Mouse (Mus musculus) neural tube, embryonic 15.5 days (tissue): ENCODE results near the gene Mxi1. TPM values are rescaled to one million over a fixed set of nuclear protein-coding genes. Genes with fewer than 3 reads are reported as not detected.

Source experiments
- ATAC-seq: fragments of 200-750 bp; cut with Nextera tagmentation; 2 replicates; pipeline ENCODE4 v1.8.0; 2017; ENCODE audit warnings: mild to moderate bottlenecking, moderate TSS enrichment, moderate library complexity; ENCODE audit not compliant: low FRiP score
- H3K27ac ChIP-seq: fragments of 300-500 bp; sonication (generic); replicated peaks from 2 replicates; pipeline ENCODE4 v1.5.1; 2015; ENCODE audit warnings: mild to moderate bottlenecking, inconsistent platforms
- H3K27me3 ChIP-seq: fragments of 300-500 bp; sonication (generic); replicated peaks from 2 replicates; pipeline ENCODE4 v1.6.1; 2015; ENCODE audit warnings: inconsistent platforms
- H3K36me3 ChIP-seq: fragments of 300-500 bp; sonication (generic); 2 replicates; pipeline ENCODE4 v1.6.1; 2015; ENCODE audit warnings: inconsistent platforms
- H3K4me1 ChIP-seq: fragments of 300-500 bp; sonication (generic); 2 replicates; pipeline ENCODE4 v1.6.1; 2015; ENCODE audit warnings: inconsistent platforms
- H3K4me2 ChIP-seq: fragments of 300-500 bp; sonication (generic); 2 replicates; pipeline ENCODE4 v1.6.1; 2015; ENCODE audit warnings: inconsistent platforms, mild to moderate bottlenecking, moderate library complexity
- H3K4me3 ChIP-seq: fragments of 300-500 bp; sonication (generic); replicated peaks from 2 replicates; pipeline ENCODE4 v1.5.1; 2015; ENCODE audit warnings: mild to moderate bottlenecking, inconsistent platforms
- H3K9ac ChIP-seq: fragments of 300-500 bp; sonication (generic); replicated peaks from 2 replicates; pipeline ENCODE4 v1.6.1; 2015; ENCODE audit warnings: mild to moderate bottlenecking, inconsistent platforms
- H3K9me3 ChIP-seq: fragments of 300-500 bp; sonication (generic); replicated peaks from 2 replicates; pipeline ENCODE4 v1.6.1; 2016; ENCODE audit warnings: inconsistent platforms
- WGBS: fragments of 180-500 bp; shearing (Covaris S2); methylation state at CpG from one replicate; pipeline ENCODE4 v1.1.7; 2015; ENCODE audit warnings: mixed read lengths; 5-methylcytosine and 5-hydroxymethylcytosine counted together
- polyA plus RNA-seq: library from polyadenylated mRNA; unstranded; fragments of >200 nt; fragmentation: Nextera tagmentation; extraction: Ambion mirVana; gene quantifications from 2 replicates; pipeline ENCODE4 v1.2.1, GENCODE M21; 2015

Gene Mxi1
- polyA plus RNA-seq, 1 experiment from 2014 or later = 40.0 TPM

DNA sequence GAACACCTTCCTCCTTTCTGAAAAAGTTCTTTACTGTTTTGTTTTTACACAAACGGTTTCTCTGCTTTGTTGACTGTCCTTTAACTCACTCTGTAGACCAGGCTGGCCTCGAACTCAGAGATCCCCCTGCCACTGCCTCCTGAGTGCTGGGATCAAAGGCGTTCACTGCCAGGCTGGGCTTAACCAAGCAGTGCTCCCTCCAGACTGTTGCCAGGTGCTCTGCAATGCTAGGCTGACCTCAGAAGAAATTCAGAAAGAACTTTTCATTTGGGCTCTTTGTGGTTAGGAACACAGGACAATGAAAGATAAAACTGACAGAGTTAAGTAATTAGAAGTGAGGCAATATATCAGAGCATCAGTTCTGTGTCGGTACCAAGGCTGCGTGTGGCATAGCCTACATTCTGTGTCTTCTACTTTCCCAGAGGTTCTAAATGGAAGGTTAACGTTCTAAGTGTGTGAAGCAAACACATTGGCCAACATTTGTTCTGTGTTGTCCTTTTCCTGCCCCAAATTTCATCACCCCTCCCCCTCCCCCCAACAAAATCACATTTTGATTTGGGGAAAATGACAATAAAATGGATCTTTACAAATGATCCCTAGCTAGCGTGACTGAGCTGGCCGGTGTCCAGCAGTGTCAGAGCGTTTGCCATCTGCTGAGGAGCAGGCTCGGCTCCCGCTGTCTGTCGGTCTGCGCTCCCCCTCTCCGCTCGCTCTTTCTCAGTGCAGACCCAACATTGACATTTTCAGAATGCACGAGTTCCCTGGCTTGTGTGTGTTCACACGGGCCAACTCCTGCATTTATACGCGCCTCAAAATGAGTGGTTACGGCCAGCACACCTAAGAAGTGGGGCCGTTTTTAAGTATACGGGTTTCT, 49.1 kb downstream of the Mxi1 start:
- Histone ChIP-seq H3K4me2 (peak overlapping the region; percentile 47), H3K4me3 (peak overlapping the region; percentile 4; the same call in 1 of the 2 replicates), H3K9ac (0 out of 2 replicates have a peak overlapping the region, but pooled peaks have one; percentile 11), H3K36me3 (no peaks in the 10 kb centered on the region), H3K4me1 (peaks cover 19% of the 10 kb centered on the region), H3K27me3 (no peaks in the 10 kb centered on the region), H3K9me3 (no peaks in the 10 kb centered on the region), H3K27ac (peak overlapping the region; percentile 77)
- ATAC-seq = peak; percentile 54
- 36% methylated on average over 22 of the region's 22 CpGs for WGBS

DNA sequence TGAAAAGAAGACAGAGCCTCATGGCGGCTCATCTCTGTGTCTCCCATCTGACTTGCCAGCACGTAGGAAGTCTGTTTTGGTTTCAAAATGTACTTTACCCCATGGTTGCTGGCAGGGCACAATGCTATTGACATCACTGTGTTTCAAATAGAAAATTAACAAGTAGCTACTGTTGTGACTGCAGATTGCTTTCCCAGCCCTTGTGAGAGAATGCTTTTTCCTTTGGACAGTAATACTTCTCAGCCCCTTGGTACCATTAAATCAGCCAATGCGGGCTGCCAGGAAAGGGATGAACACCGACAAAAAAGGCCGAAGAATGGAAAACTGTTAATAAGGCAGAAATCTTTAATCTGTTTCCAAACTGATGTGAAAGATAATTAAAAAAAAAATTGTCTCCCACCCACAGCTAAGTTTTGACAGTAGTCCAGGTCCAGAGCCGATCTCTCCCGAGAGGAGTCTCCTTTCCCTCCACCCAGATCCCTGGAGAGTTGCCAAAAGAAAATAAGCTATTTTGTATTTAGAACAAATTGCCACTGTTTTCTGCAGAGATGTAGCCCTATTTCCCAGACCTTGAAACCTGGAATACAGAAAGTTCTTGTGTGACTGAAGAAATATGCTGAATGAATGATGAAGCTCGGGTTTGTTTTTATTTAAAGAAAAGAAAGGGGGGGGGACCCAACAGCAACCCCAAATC, 50.1 kb downstream of the Mxi1 start:
- H3K27me3 ChIP-seq = no peaks in the 10 kb centered on the region
- no peak for ATAC-seq
- no peaks in the 10 kb centered on the region for H3K36me3 ChIP-seq
- peak overlapping the region; percentile 47 for H3K4me2 ChIP-seq
- no peak overlapping the region for H3K4me3 ChIP-seq
- H3K9ac ChIP-seq = no peak overlapping the region
- H3K27ac ChIP-seq = peak overlapping the region; percentile 77
- WGBS = 39% methylated on average over 8 of the region's 8 CpGs
- H3K9me3 ChIP-seq = no peaks in the 10 kb centered on the region
- peaks cover 25% of the 10 kb centered on the region for H3K4me1 ChIP-seq

DNA sequence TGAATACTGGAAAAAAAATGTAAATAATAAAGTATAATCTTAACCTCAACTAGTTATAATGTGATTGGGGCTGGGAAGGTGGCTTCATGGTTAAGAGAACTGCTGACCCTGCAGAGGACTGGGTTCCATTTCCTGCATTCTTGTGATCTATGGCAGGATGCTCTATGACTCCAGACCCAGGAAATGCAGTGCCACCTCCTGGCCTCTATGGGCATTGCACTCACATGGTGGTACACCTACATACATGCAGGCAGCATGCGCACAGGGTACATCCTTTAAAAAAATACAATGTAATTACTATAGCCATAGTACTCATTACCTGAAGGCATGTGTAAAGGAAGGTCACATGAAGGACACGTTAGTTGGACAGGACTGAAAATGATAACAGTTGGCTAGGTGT, 52.6 kb downstream of the Mxi1 start:
- Histone ChIP-seq H3K36me3 (no peaks in the 10 kb centered on the region), H3K27ac (no peak overlapping the region), H3K4me3 (no peak overlapping the region), H3K9me3 (no peaks in the 10 kb centered on the region), H3K27me3 (no peaks in the 10 kb centered on the region), H3K9ac (no peak overlapping the region), H3K4me2 (no peak overlapping the region), H3K4me1 (peaks cover 40% of the 10 kb centered on the region)
- no peak for ATAC-seq
- 49% methylated on average over 2 of the region's 2 CpGs for WGBS

DNA sequence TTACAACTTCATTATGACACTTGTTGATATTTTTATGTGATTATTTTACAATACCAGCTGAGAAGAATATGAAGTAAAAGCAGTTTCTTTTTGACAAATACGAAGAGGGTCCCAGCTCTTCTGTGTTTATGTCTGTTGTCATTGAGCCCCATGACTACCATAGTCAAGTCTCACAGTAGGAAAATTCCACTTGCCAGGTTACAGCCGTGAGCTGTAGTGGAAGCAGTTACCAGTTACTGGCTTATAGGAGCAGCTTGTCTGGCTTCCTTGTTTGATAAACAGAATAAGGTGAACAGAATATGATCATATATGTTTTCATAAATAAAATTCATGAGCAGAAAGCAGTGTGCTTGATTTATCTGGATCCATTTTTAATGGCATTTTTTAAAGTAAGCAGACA, 54.2 kb downstream of the Mxi1 start:
- no peak overlapping the region for H3K27ac ChIP-seq
- H3K27me3 ChIP-seq = no peaks in the 10 kb centered on the region
- WGBS = 52% methylated on average over 2 of the region's 2 CpGs
- peaks cover 41% of the 10 kb centered on the region for H3K4me1 ChIP-seq
- H3K36me3 ChIP-seq = no peaks in the 10 kb centered on the region
- H3K9ac ChIP-seq = no peak overlapping the region
- H3K4me2 ChIP-seq = no peak overlapping the region
- no peak overlapping the region for H3K4me3 ChIP-seq
- no peak for ATAC-seq
- H3K9me3 ChIP-seq = no peaks in the 10 kb centered on the region

DNA sequence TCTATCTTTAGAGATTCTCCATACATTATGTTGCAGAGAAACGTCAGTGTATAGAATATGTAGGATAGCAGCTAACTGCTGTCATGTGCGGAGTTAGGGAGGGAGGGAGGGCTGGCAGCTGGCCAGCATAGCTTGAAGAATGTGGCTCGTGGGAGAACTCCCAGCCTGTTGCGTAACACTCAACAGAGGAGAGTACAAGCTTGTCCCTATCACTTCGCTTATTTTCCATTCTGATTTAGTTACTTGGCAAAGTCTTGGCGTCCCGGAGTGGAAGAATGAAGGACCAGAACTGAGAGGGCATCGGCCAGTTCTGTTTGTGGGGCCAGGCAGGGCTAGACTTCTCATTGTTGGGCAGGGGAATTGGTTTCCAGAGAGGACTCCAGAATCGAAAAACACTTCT, 54.6 kb downstream of the Mxi1 start:
- H3K27ac ChIP-seq = peak overlapping the region; percentile 52
- no peaks in the 10 kb centered on the region for H3K36me3 ChIP-seq
- no peaks in the 10 kb centered on the region for H3K27me3 ChIP-seq
- H3K9me3 ChIP-seq = no peaks in the 10 kb centered on the region
- peaks cover 38% of the 10 kb centered on the region for H3K4me1 ChIP-seq
- peak overlapping the region; percentile 28 for H3K4me2 ChIP-seq
- peak; percentile 32; the same call in 1 of the 2 replicates for ATAC-seq
- no peak overlapping the region for H3K4me3 ChIP-seq
- 26% methylated on average over 9 of the region's 9 CpGs for WGBS
- H3K9ac ChIP-seq = no peak overlapping the region

DNA sequence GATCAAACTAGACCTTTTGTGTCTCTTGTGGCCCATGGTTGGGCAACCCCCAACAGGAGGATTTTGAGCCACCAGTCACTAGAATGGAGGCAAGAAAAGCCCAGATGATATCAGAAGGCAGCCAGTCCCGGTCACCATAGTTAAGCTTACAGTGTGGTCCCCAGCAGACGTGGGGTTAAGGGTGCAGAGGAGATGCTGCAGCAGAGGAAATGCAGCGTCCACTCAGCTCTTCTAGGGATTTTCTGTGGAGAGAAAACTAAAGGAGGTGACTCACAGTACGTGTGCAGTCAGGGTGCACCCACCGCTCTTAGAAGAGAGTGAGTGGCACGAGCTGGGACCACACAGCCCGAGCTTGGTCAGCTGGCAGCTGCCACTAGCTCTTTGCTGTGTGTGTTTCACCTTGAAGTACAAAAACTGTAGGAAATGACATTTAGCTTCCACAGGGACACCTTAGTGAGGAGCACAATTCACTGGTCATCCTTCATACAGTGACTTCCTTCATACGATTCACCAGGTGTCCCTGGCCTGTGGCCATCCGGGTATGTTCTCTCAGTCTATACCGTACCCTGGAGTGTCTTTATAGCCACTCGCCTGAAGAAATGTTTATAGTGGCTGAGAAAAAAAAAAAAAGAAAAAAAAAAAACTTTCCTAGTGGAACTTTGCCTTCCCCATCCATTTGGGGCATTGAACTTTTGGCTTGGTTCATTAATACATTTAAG, 55.9 kb downstream of the Mxi1 start:
- Histone ChIP-seq H3K27ac (no peak overlapping the region), H3K4me3 (no peak overlapping the region), H3K36me3 (0 out of 2 replicates have a peak, but pooled peaks cover under 1% of the 10 kb centered on the region), H3K4me2 (no peak overlapping the region; the same call in 1 of the 2 replicates), H3K9ac (no peak overlapping the region), H3K9me3 (no peaks in the 10 kb centered on the region), H3K4me1 (peaks cover 28% of the 10 kb centered on the region), H3K27me3 (no peaks in the 10 kb centered on the region)
- ATAC-seq = no peak
- WGBS = 64% methylated on average over 11 of the region's 11 CpGs

DNA sequence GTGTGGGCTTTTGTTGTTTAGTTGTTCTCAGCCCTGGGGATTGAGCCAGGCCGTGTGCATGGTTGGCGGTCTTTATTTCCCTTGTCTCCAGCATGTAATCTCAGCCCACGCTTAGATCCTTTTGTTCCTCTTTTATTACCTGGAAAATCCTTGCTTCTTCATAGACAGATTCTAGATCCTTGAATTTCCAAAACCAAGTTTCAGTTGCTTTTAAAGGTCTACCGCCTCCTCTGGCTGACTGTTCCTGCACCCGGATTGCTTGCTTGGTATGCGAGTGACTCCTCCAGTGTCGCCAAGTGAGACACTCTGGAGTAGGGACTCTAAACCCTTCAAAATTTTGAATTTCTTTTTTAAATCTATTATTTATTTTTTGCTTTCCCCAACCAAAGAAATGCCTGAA, 56.6 kb downstream of the Mxi1 start:
- Histone ChIP-seq H3K27me3 (no peaks in the 10 kb centered on the region), H3K9me3 (no peaks in the 10 kb centered on the region), H3K36me3 (0 out of 2 replicates have a peak, but pooled peaks cover 5% of the 10 kb centered on the region), H3K4me1 (peaks cover 28% of the 10 kb centered on the region), H3K9ac (no peak overlapping the region), H3K27ac (no peak overlapping the region), H3K4me3 (no peak overlapping the region), H3K4me2 (no peak overlapping the region)
- 54% methylated on average over 7 of the region's 7 CpGs for WGBS
- ATAC-seq = no peak

DNA sequence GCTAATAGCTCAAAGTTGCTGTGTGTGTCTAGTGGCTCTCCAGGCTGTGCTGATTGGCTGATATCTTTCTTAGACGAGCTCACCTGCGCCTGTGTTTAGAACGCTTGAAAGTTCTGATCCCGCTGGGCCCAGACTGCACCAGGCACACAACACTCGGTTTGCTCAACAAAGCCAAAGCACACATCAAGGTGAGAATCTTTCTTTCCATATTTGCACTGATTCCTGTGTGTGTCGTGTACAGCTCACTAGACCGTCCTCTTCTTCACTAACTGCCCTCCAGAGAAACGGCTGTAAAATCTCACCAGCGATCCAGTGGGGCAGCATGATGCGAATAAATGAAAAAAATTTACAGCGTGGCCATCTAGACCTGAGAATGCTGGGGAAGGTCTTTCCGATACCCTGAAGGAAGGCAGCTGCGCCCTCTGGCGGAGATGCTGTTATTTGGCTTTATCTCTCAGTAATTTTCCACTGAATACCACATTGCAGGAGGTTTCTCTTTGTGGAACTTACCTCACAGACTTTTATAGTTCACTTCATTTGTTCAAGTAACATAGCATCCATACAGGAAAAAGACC, 59.2 kb downstream of the Mxi1 start:
- ATAC-seq = peak; percentile 53; the same call in 1 of the 2 replicates
- peak overlapping the region; percentile 15; the same call in 1 of the 2 replicates for H3K4me2 ChIP-seq
- 23% methylated on average over 14 of the region's 14 CpGs for WGBS
- H3K36me3 ChIP-seq = peaks cover 12% of the 10 kb centered on the region; the same call in 1 of the 2 replicates
- no peak overlapping the region for H3K27ac ChIP-seq
- no peak overlapping the region for H3K4me3 ChIP-seq
- peaks cover 28% of the 10 kb centered on the region for H3K4me1 ChIP-seq
- H3K9ac ChIP-seq = no peak overlapping the region
- H3K9me3 ChIP-seq = no peaks in the 10 kb centered on the region
- no peaks in the 10 kb centered on the region for H3K27me3 ChIP-seq

DNA sequence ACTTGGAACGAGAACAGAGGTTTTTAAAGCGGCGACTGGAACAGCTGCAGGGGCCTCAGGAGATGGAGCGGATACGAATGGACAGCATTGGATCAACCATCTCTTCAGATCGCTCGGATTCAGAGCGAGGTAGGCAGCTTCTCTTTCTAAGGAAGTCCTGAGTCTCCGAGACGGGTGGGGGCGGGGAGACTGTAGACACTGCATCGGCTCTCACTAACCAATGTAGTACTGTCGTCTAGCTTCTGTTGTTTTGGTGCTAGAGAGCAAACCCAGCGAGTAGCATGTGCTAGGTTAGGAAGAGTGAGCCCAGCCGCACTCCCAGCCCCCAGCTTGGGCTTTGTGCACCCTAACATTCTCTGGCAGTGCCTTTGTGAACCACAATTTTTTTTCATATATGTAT, 59.9 kb downstream of the Mxi1 start:
- Histone ChIP-seq H3K4me3 (no peak overlapping the region), H3K4me1 (peaks cover 24% of the 10 kb centered on the region), H3K36me3 (peaks cover 12% of the 10 kb centered on the region; the same call in 1 of the 2 replicates), H3K9ac (no peak overlapping the region), H3K9me3 (no peaks in the 10 kb centered on the region), H3K27ac (no peak overlapping the region), H3K4me2 (no peak overlapping the region), H3K27me3 (no peaks in the 10 kb centered on the region)
- no peak for ATAC-seq
- 84% methylated on average over 15 of the region's 15 CpGs for WGBS

DNA sequence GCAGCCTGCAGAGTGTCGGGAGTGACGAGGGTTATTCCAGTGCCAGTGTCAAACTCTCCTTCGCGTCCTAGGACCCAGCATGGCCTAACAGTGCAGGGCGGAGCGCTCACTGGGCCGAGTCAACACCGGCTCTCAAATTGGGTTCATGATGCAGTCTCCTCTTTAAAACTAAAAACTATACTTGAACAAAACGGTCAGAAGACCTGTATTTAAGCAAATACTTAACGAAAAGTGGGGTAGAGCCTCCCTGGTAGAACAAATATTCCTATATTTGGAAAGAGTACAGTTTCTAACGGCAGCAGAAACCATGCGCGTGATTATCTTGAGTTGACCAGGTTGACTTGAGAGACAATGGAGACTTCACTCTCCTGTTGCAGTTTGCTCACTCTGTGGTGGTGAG, 61.3 kb downstream of the Mxi1 start, which contains the start of gene Gm10197:
Gene Gm10197 (minus strand): TSS at position 101 of the 400 bp plus-strand sequence.
- Histone ChIP-seq H3K4me2 (no peak within 1 kb of the TSS), H3K4me3 (no peak within 1 kb of the TSS), H3K27ac (no peak within 1 kb of the TSS), H3K27me3 (no peaks in the 10 kb centered on the region), H3K4me1 (peaks cover 10% of the 10 kb centered on the region), H3K9me3 (no peaks in the 10 kb centered on the region), H3K9ac (no peak within 1 kb of the TSS), H3K36me3 (peaks cover 20% of the 10 kb centered on the region)
- no peak for ATAC-seq
- 95% methylated on average over 13 of the region's 13 CpGs for WGBS

DNA sequence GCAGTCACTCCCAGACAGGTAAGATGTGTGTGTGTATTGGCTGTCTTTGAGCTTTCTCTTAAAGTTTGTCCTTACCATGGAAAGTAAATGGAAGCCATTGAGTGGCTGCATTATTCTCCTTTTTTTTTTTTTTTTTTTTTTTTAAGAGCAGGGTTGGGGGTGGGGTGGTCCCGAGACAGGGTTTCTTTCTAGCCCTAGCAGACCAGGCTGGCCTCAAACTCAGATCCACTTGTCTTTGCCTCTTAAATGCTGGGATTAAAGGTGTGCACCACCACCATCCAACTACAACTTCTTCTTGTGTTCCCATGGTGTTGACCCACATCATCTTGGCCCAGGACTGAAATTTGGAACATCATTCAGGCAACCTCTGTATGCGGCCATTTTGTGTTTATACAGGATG, 63.3 kb downstream of the Mxi1 start:
- Histone ChIP-seq H3K4me3 (no peak overlapping the region), H3K4me2 (no peak overlapping the region), H3K27me3 (no peaks in the 10 kb centered on the region), H3K36me3 (peaks cover 25% of the 10 kb centered on the region), H3K9ac (no peak overlapping the region), H3K9me3 (no peaks in the 10 kb centered on the region), H3K27ac (no peak overlapping the region), H3K4me1 (peaks cover 7% of the 10 kb centered on the region)
- WGBS = 96% methylated on average over 2 of the region's 2 CpGs
- ATAC-seq = no peak
